Mouse (Mus musculus): ENCODE measurements at regions not wholly inside any gene's neighbourhood (a gene's known extent, or its start where the extent isn't known, plus 50 kb on each side); places are given as distances from the start of the nearest gene placed in this dataset.

DNA sequence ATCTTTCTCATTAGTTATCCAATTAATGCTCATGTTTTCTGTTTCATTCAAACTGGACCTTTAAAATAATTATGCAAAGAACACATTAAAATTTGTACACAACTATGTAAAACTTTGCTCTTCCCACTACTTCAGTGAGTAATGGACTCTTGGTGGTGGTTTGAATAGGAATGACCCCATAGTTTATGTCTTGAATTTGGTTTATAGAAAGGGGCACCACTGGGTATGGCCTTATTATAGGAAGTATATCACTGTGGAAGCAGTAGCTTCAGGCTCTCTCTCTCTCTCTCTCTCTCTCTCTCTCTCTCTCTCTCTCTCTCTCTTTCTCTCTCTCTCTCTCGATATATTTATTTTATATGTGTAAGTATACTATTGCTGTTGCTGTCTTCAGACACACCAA lies 106.3 kb upstream of the Robo2 start:
- Histone ChIP-seq H3K36me3 (ENCODE audit: control insufficient read depth, insufficient read depth, low read length) (no peaks in the 10 kb centered on the region), H3K27me3 (ENCODE audit: control insufficient read depth, insufficient read depth, low read length) (no peaks in the 10 kb centered on the region), H3K4me3 (ENCODE audit: insufficient read depth, low read depth, low read length) (no peak overlapping the region), H3K79me2 (ENCODE audit: control insufficient read depth, insufficient read depth, low read length) (no peaks in the 10 kb centered on the region), H3K9ac (ENCODE audit: low read depth, low read length) (no peak overlapping the region), H3K27ac (replicated peaks; ENCODE audit: insufficient read depth, low read depth, low read length) (no peak overlapping the region), H3K4me1 (ENCODE audit: control insufficient read depth, insufficient read depth, low read length) (no peaks in the 10 kb centered on the region)
- 78% methylated on average over 1 of the region's 1 CpGs for WGBS
- DNase-seq (ENCODE audit: extremely low read depth, low read depth, low spot score) = no peak
- TF ChIP-seq CTCF (IDR thresholded peaks at IDR 0.05; ENCODE audit: low read depth, low read length) (no peak), POLR2A (IDR thresholded peaks at IDR 0.05; ENCODE audit: extremely low read depth, insufficient read depth, low read length) (no peak)

DNA sequence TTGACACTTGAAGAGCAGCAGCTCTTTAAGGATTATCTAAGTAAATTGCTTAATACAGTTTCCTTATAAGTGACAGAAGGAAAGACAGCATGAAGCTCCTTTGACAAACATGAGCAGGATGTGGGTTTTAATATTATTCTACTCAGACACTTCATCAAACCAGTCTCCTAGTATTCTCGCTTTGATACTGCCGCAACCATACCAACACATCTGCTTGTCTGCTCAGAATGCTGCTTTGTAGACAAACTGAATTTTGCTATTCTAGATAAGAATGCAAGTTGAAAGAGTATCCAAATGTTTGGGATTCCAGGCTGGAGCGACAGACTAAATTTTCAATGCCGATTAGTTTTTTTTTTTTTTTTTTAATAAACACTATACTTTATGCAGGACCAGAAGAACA lies 105.7 kb upstream of the Robo2 start:
- Histone ChIP-seq H3K4me1 (ENCODE audit: control insufficient read depth, insufficient read depth, low read length) (no peaks in the 10 kb centered on the region), H3K4me3 (ENCODE audit: insufficient read depth, low read depth, low read length) (no peak overlapping the region), H3K27me3 (ENCODE audit: control insufficient read depth, insufficient read depth, low read length) (no peaks in the 10 kb centered on the region), H3K27ac (replicated peaks; ENCODE audit: insufficient read depth, low read depth, low read length) (no peak overlapping the region), H3K79me2 (ENCODE audit: control insufficient read depth, insufficient read depth, low read length) (no peaks in the 10 kb centered on the region), H3K36me3 (ENCODE audit: control insufficient read depth, insufficient read depth, low read length) (no peaks in the 10 kb centered on the region), H3K9ac (ENCODE audit: low read depth, low read length) (no peak overlapping the region)
- 85% methylated on average over 4 of the region's 4 CpGs for WGBS
- DNase-seq (ENCODE audit: extremely low read depth, low read depth, low spot score) = peak; percentile 8
- no peak for TF ChIP-seq CTCF (IDR thresholded peaks at IDR 0.05; ENCODE audit: low read depth, low read length)
- no peak for TF ChIP-seq POLR2A (IDR thresholded peaks at IDR 0.05; ENCODE audit: extremely low read depth, insufficient read depth, low read length)

DNA sequence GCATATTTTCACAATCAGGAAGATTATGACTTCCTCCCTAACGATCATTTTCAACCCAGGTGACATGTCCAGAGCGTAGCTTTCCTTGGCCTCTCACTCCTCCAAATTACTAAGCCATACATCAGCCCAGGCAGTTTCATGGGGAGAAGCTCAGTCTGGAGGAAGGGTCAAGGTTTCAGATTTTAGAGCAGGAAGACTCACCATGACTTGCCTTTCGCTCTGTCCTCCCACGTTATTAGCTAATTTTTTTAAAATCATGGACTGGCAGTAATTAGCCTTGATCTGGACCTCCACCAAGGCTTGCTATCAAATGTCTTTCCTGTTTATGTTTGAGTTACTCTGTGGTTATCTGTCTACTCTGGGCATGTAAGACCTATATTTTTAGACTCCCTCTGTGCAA lies 102.9 kb upstream of the Robo2 start:
- TF ChIP-seq POLR2A (IDR thresholded peaks at IDR 0.05; ENCODE audit: extremely low read depth, insufficient read depth, low read length) (no peak), CTCF (IDR thresholded peaks at IDR 0.05; ENCODE audit: low read depth, low read length) (no peak)
- DNase-seq (ENCODE audit: extremely low read depth, low read depth, low spot score) = peak; percentile 29
- Histone ChIP-seq H3K4me3 (ENCODE audit: insufficient read depth, low read depth, low read length) (no peak overlapping the region), H3K9ac (ENCODE audit: low read depth, low read length) (no peak overlapping the region), H3K36me3 (ENCODE audit: control insufficient read depth, insufficient read depth, low read length) (no peaks in the 10 kb centered on the region), H3K27me3 (ENCODE audit: control insufficient read depth, insufficient read depth, low read length) (no peaks in the 10 kb centered on the region), H3K4me1 (ENCODE audit: control insufficient read depth, insufficient read depth, low read length) (no peaks in the 10 kb centered on the region), H3K27ac (replicated peaks; ENCODE audit: insufficient read depth, low read depth, low read length) (no peak overlapping the region), H3K79me2 (ENCODE audit: control insufficient read depth, insufficient read depth, low read length) (no peaks in the 10 kb centered on the region)
- whole genome bisulfite sequencing = 74% methylated on average over 4 of the region's 4 CpGs

- Histone ChIP-seq H3K36me3 (ENCODE audit: control insufficient read depth, insufficient read depth, low read length) (no peaks in the 10 kb centered on the region), H3K4me1 (ENCODE audit: control insufficient read depth, insufficient read depth, low read length) (no peaks in the 10 kb centered on the region), H3K79me2 (ENCODE audit: control insufficient read depth, insufficient read depth, low read length) (no peaks in the 10 kb centered on the region), H3K27me3 (ENCODE audit: control insufficient read depth, insufficient read depth, low read length) (no peaks in the 10 kb centered on the region), H3K27ac (replicated peaks; ENCODE audit: insufficient read depth, low read depth, low read length) (no peak overlapping the region), H3K9ac (ENCODE audit: low read depth, low read length) (no peak overlapping the region), H3K4me3 (ENCODE audit: insufficient read depth, low read depth, low read length) (no peak overlapping the region)
- 69% methylated on average over 1 of the region's 1 CpGs for WGBS
- DNase-seq (ENCODE audit: extremely low read depth, low read depth, low spot score) = no peak
- TF ChIP-seq CTCF (IDR thresholded peaks at IDR 0.05; ENCODE audit: low read depth, low read length) (no peak), POLR2A (IDR thresholded peaks at IDR 0.05; ENCODE audit: extremely low read depth, insufficient read depth, low read length) (no peak)
These were observed 98.8 kb upstream of the Robo2 start for GRCm38 (mm10) chr16:74510383-74510782.

DNA sequence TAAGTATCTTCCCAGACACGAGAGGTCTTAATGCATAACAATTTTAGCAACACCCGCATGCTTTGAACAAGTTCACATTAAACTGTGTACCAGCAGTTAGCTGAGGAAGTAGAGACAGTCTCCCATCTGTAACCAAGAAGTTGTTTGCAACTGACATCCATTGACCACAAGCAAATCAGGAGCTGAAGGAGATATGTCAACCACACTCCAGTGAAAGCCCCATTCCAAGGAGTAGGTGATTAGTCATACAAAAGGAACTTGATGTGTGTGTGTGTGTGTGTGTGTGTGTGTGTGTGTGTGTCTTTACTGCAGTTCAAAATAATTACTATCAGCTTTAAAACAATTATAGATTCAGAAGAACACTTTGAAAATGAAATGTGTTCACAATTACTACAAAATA lies 97.9 kb upstream of the Robo2 start:
- no peaks in the 10 kb centered on the region for H3K36me3 ChIP-seq (ENCODE audit: control insufficient read depth, insufficient read depth, low read length)
- no peaks in the 10 kb centered on the region for H3K79me2 ChIP-seq (ENCODE audit: control insufficient read depth, insufficient read depth, low read length)
- 90% methylated on average over 2 of the region's 2 CpGs for WGBS
- no peak for DNase-seq (ENCODE audit: extremely low read depth, low read depth, low spot score)
- no peaks in the 10 kb centered on the region for H3K27me3 ChIP-seq (ENCODE audit: control insufficient read depth, insufficient read depth, low read length)
- H3K4me1 ChIP-seq (ENCODE audit: control insufficient read depth, insufficient read depth, low read length) = no peaks in the 10 kb centered on the region
- no peak overlapping the region for H3K27ac ChIP-seq (replicated peaks; ENCODE audit: insufficient read depth, low read depth, low read length)
- TF ChIP-seq POLR2A (IDR thresholded peaks at IDR 0.05; ENCODE audit: extremely low read depth, insufficient read depth, low read length) (no peak), CTCF (IDR thresholded peaks at IDR 0.05; ENCODE audit: low read depth, low read length) (no peak)
- H3K9ac ChIP-seq (ENCODE audit: low read depth, low read length) = no peak overlapping the region
- no peak overlapping the region for H3K4me3 ChIP-seq (ENCODE audit: insufficient read depth, low read depth, low read length)

DNA sequence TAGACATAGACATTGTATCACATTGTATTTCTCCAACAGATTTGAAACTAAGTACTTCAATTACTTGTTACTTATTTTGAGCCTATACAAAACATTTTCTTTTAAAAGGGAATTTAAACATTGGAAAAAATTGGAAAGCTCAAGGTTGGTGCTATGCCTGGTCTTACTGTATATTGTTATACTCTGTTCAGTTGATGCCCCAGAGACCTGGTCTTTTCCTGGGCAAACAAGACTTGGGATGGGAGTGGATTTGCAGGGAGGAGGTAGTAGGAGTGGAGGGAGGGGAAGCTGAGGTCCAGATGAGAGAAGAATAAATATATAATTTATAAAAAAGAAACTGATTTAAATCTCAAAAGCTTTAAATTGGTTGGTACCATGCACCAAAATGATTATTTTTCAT lies 95.1 kb upstream of the Robo2 start:
- Histone ChIP-seq H3K36me3 (ENCODE audit: control insufficient read depth, insufficient read depth, low read length) (no peaks in the 10 kb centered on the region), H3K27me3 (ENCODE audit: control insufficient read depth, insufficient read depth, low read length) (no peaks in the 10 kb centered on the region), H3K9ac (ENCODE audit: low read depth, low read length) (no peak overlapping the region), H3K4me1 (ENCODE audit: control insufficient read depth, insufficient read depth, low read length) (no peaks in the 10 kb centered on the region), H3K4me3 (ENCODE audit: insufficient read depth, low read depth, low read length) (no peak overlapping the region), H3K79me2 (ENCODE audit: control insufficient read depth, insufficient read depth, low read length) (no peaks in the 10 kb centered on the region), H3K27ac (replicated peaks; ENCODE audit: insufficient read depth, low read depth, low read length) (no peak overlapping the region)
- DNase-seq (ENCODE audit: extremely low read depth, low read depth, low spot score) = no peak
- TF ChIP-seq CTCF (IDR thresholded peaks at IDR 0.05; ENCODE audit: low read depth, low read length) (no peak), POLR2A (IDR thresholded peaks at IDR 0.05; ENCODE audit: extremely low read depth, insufficient read depth, low read length) (no peak)

Measured in liver, adult 2 months (tissue).